Mouse (Mus musculus) kidney, adult 2 months (tissue): ENCODE results near the gene Eif3g. TPM values are rescaled to one million over a fixed set of nuclear protein-coding genes. Genes with fewer than 3 reads are reported as not detected.

ENCODE experiments used
- DNase-seq: peaks from one replicate; pipeline ENCODE4 v3.0.0; 2021
- H3K27ac ChIP-seq: fragments of 200-500 bp; 2 replicates; pipeline ENCODE4 v1.5.1; 2012; ENCODE audit warnings: low read depth, low read length, control low read depth, inconsistent platforms; ENCODE audit not compliant: insufficient read depth
- H3K27me3 ChIP-seq: fragments of 200-500 bp; replicated peaks from 2 replicates; pipeline ENCODE4 v1.6.1; 2012; ENCODE audit warnings: mild to moderate bottlenecking, moderate library complexity, low read length, inconsistent platforms; ENCODE audit not compliant: control insufficient read depth, insufficient read depth
- H3K36me3 ChIP-seq: fragments of 200-500 bp; 2 replicates; pipeline ENCODE4 v1.6.1; 2012; ENCODE audit warnings: mild to moderate bottlenecking, moderate library complexity, low read length, inconsistent platforms; ENCODE audit not compliant: control insufficient read depth, insufficient read depth
- H3K4me1 ChIP-seq: fragments of 200-500 bp; 2 replicates; pipeline ENCODE4 v1.6.1; 2011; ENCODE audit warnings: low read length; ENCODE audit not compliant: control insufficient read depth, insufficient read depth
- H3K4me3 ChIP-seq: fragments of 200-500 bp; 2 replicates; pipeline ENCODE4 v1.5.1; 2011; ENCODE audit warnings: mild to moderate bottlenecking, low read depth, low read length, control low read depth; ENCODE audit not compliant: insufficient read depth
- CTCF ChIP-seq: fragments of 200-500 bp; conservative IDR thresholded peaks from 2 replicates; pipeline ENCODE4 v1.5.1; 2011; ENCODE audit warnings: low read depth, mild to moderate bottlenecking, control low read depth, low read length, moderate library complexity, mixed read lengths; ENCODE audit not compliant: insufficient read depth, insufficient read length
- POLR2A ChIP-seq: fragments of 200-500 bp; IDR thresholded peaks from one replicate; pipeline ENCODE4 v1.6.1; 2011; ENCODE audit warnings: low read depth, low read length, control low read depth
- WGBS: fragments of 180-500 bp; shearing (Covaris S2); methylation state at CpG from one replicate; pipeline ENCODE4 v1.1.7; 2018; 5-methylcytosine and 5-hydroxymethylcytosine counted together
- polyA plus RNA-seq: library from polyadenylated mRNA; depleted of rRNA; stranded (reverse); fragments of >200 nt; gene quantifications from 2 replicates; pipeline ENCODE4 v1.2.3, GENCODE M21; 2012

The Eif3g gene
- polyA plus RNA-seq, 1 experiment = 116 TPM

- peaks cover 4% of the 10 kb centered on the region for H3K36me3 ChIP-seq
- H3K27ac ChIP-seq = no peak overlapping the region
- peak overlapping the region; percentile 84 for H3K4me3 ChIP-seq
- H3K27me3 ChIP-seq = no peaks in the 10 kb centered on the region
- DNase-seq = no peak
- peaks cover 2% of the 10 kb centered on the region; the same call in 1 of the 2 replicates for H3K4me1 ChIP-seq
- no peak for TF ChIP-seq CTCF
- TF ChIP-seq POLR2A = no peak
- under 1% methylated on average over 30 of the region's 30 CpGs for WGBS
These were observed 10.0 kb downstream of the Eif3g start for GRCm38 (mm10) chr9:20888386-20888765.

- H3K4me3 ChIP-seq = peak within 1 kb of the TSS; percentile 84
- H3K36me3 ChIP-seq = peaks cover 4% of the 10 kb centered on the region
- TF ChIP-seq CTCF (no peak), POLR2A (peak; percentile 58)
- under 1% methylated on average over 43 of the region's 43 CpGs for WGBS
- peak within 1 kb of the TSS; percentile 90 for H3K27ac ChIP-seq
- H3K27me3 ChIP-seq = no peaks in the 10 kb centered on the region
- DNase-seq = peak; percentile 98
- peaks cover 2% of the 10 kb centered on the region; the same call in 1 of the 2 replicates for H3K4me1 ChIP-seq
These were observed 10.6 kb downstream of the Eif3g start, which contains the start of gene Ppan for GRCm38 (mm10) chr9:20887704-20888385. Gene Ppan (plus strand): TSS chr9:20888175.

GRCm38 (mm10) chr9:20887191-20887590, 11.2 kb downstream of the Eif3g start:
- 91% methylated on average over 6 of the region's 6 CpGs for WGBS
- Histone ChIP-seq H3K27ac (no peak overlapping the region), H3K27me3 (no peaks in the 10 kb centered on the region), H3K4me1 (peaks cover 2% of the 10 kb centered on the region; the same call in 1 of the 2 replicates), H3K36me3 (peaks cover 4% of the 10 kb centered on the region), H3K4me3 (no peak overlapping the region)
- no peak for DNase-seq
- TF ChIP-seq POLR2A (no peak), CTCF (no peak)

- Histone ChIP-seq H3K27ac (no peak overlapping the region), H3K4me1 (peaks cover 2% of the 10 kb centered on the region; the same call in 1 of the 2 replicates), H3K27me3 (no peaks in the 10 kb centered on the region), H3K4me3 (no peak overlapping the region), H3K36me3 (peaks cover 3% of the 10 kb centered on the region)
- WGBS = 93% methylated on average over 2 of the region's 2 CpGs
- no peak for DNase-seq
- TF ChIP-seq POLR2A (no peak), CTCF (no peak)
These were observed 11.9 kb downstream of the Eif3g start for GRCm38 (mm10) chr9:20886563-20886962.

GRCm38 (mm10) chr9:20879097-20879792, 19.2 kb downstream of the Eif3g start, which contains the start of gene Angptl6:
Gene Angptl6 (minus strand): TSS chr9:20879727.
- no peaks in the 10 kb centered on the region for H3K4me1 ChIP-seq
- no peak for TF ChIP-seq CTCF
- TF ChIP-seq POLR2A = no peak
- no peak for DNase-seq
- H3K27ac ChIP-seq = peak within 1 kb of the TSS; percentile 87
- WGBS = 89% methylated on average over 13 of the region's 13 CpGs
- H3K27me3 ChIP-seq = no peaks in the 10 kb centered on the region
- H3K36me3 ChIP-seq = no peaks in the 10 kb centered on the region
- peak within 1 kb of the TSS; percentile 58 for H3K4me3 ChIP-seq

- H3K27me3 ChIP-seq = no peaks in the 10 kb centered on the region
- peak overlapping the region; percentile 58 for H3K4me3 ChIP-seq
- no peak for DNase-seq
- TF ChIP-seq POLR2A = no peak
- peak overlapping the region; percentile 87 for H3K27ac ChIP-seq
- H3K4me1 ChIP-seq = no peaks in the 10 kb centered on the region
- 13% methylated on average over 10 of the region's 10 CpGs for WGBS
- no peaks in the 10 kb centered on the region for H3K36me3 ChIP-seq
These were observed 19.7 kb downstream of the Eif3g start for GRCm38 (mm10) chr9:20878710-20879065.

- TF ChIP-seq POLR2A (peak; percentile 62), CTCF (peak; percentile 81)
- H3K27ac ChIP-seq = peak overlapping the region; percentile 87
These were observed 20.2 kb downstream of the Eif3g start for GRCm38 (mm10) chr9:20878041-20878709.

More at GRCm38 (mm10) chr9:20878041-20878709, 20.2 kb downstream of the Eif3g start:
- under 1% methylated on average over 69 of the region's 69 CpGs for WGBS
- DNase-seq = peak; percentile 100
- no peaks in the 10 kb centered on the region for H3K4me1 ChIP-seq
- H3K4me3 ChIP-seq = peak overlapping the region; percentile 58
- H3K27me3 ChIP-seq = no peaks in the 10 kb centered on the region
- H3K36me3 ChIP-seq = no peaks in the 10 kb centered on the region
